Mouse (Mus musculus) spleen, postnatal 10 days (tissue): Measurements from ENCODE around the gene Atxn2.

ENCODE experiments used
- DNase-seq, 2 experiments: peaks; one replicate each; pipeline ENCODE4 v3.0.0; 2021 to 2022; ENCODE audit warnings: low spot score in 2 of 2

Gene Atxn2

GRCm38 (mm10) chr5:121856740-121857139, 145.6 kb downstream of the Atxn2 start:
- no peak for DNase-seq

- DNase-seq: no peak
Measured at GRCm38 (mm10) chr5:121858427-121858826, 147.3 kb downstream of the Atxn2 start.

GRCm38 (mm10) chr5:121861964-121862363, 150.8 kb downstream of the Atxn2 start:
- DNase-seq: no peak

- DNase-seq: no peak
Measured at GRCm38 (mm10) chr5:121864330-121864729, 153.2 kb downstream of the Atxn2 start.
